Mouse (Mus musculus) lung, postnatal 4 days (tissue): ENCODE measurements around the gene Dydc2.
A peak's percentile ranks its signal among the peaks of the same experiment; 100 is the strongest.

Experiments used
- DNase-seq, 2 experiments: peaks; one replicate each; pipeline ENCODE4 v3.0.0; 2021

The Dydc2 gene

DNA sequence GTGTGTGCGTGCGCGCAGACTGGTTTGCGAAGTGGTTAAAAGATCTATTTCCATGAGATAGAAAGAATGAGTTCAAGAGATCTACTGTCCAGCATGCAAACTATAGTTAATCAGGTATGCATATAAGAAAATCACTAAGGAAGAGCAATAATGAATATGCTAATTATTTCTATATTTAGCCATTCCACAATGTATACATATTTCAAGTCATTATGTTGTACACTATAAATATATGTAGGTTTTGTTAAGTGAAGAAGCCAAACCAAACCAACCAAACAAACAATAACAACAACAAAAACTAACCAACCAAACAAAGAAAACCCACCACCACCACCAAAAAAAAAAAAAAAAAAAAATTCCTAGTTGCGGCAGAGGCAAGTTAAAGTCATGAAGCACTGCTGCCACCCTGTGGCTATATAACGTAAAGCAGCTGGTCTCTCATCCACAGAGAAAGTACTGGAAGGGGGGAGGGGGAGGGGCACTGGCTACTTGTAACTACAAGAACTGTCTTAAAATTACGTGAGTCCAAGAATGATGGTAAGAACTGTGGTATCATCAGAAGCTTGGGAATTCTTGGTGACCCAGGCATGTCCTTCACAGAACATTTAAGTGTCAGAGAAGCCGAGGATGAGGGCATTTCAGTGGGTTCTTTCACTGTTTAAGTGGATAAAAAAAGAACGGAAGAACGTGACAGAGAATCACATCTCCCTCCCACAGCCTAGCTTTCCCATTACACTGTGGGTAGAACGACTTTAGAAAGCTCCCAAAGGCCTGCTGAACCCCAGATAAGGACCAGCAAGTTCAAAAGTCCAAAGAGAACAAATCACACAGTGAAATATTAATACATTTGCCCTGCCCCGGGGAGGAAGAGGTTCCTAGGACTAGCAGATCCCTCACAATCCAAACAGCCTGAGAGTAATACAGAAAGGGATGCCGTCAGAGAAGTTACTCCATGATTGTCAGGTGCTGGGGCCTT, 35.6 kb downstream of the Dydc2 start:
- DNase-seq = peak; percentile 71 to 84

GRCm38 (mm10) chr14:41030989-41031513, 38.0 kb downstream of the Dydc2 start:
- no peak for DNase-seq

GRCm38 (mm10) chr14:41029303-41029702, 39.7 kb downstream of the Dydc2 start:
- DNase-seq = no peak

GRCm38 (mm10) chr14:41025594-41026284, 43.3 kb downstream of the Dydc2 start:
- no peak for DNase-seq

DNA sequence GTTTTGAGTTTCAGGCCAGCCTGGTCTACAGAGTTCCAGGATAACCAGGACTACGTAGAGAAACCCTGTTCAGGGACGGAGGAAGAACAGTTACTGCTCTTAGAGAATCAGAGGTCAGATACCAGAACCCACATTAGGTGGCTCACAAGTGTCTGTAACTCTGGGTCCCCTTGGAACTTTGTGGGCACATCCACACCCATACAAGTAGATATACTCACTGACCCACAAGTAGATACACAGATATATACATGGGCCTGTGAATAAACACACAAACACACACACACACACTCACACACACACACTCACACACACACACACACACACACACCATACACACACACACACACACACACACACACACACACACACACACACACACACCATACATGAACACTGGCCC, 43.9 kb downstream of the Dydc2 start:
- DNase-seq = no peak

GRCm38 (mm10) chr14:41021246-41021645, 47.8 kb downstream of the Dydc2 start:
- no peak for DNase-seq

DNA sequence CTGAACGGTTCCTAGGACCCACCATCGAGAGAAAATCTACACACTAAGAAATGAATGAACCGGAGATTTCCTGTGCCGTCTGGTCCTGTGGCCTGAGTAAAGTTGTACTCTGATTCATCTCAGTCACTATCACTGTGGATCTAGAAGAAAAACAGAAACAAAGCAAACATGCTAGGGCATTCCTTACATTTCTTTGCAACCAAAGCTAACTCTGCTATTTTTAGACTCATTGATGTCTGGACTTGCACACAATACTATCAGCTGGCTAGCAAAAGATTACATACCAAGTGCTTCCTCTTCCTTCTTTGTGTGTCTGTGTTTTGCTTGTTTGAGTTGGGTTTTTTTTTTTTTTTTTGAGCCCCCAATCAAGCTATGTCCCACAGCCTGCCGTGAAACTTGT, 51.5 kb downstream of the Dydc2 start:
- no peak for DNase-seq

DNA sequence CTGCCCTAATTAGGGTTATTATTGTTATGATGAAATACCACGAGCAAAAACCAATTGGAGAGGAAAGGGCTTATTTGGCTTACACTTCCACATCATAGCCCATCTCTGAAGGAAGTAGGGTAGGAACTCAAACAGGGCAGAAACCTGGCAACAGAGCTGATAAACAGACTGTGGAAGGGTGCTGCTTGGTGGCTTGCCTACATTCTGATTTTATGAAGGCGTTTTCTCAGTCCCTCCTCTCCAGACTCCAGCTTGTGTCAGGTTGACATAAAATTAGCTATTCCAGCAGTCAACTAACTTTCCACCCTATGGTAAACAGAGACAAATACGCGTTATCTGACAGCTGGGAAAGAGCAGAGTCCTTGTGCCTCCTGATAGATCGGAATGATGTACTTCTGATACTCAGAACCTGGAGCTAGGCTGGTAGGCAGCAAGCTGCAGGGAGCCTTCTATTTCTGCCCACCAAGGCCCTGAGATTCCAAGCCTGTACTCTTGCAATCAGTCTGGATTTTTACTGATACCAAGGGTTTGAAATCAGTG, 54.2 kb downstream of the Dydc2 start:
- DNase-seq = no peak

GRCm38 (mm10) chr14:41013630-41014613, 55.1 kb downstream of the Dydc2 start, which contains the start of gene Fam213a:
Gene Fam213a (minus strand): TSS chr14:41013788.
- DNase-seq = peak; percentile 91 to 92

DNA sequence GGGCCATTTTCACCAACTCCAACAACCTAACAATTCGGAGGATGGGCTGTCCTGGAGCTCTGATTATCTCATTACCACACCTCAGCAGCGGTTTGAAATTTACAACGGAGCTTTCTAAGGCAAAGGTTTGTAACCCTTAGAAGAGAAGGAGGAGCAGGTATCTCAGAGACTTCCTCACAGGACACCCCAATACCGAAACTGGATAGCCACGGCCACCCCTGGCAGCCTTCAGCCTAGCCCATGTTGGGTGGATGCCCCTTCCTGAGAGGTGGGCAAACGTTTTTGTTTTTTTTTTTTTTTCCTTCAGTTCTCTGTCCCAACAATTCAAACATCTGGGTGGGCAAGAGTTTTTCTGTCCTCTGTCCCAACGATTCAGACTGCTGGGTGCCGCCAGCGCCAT, 55.9 kb downstream of the Dydc2 start:
- DNase-seq = no peak

DNA sequence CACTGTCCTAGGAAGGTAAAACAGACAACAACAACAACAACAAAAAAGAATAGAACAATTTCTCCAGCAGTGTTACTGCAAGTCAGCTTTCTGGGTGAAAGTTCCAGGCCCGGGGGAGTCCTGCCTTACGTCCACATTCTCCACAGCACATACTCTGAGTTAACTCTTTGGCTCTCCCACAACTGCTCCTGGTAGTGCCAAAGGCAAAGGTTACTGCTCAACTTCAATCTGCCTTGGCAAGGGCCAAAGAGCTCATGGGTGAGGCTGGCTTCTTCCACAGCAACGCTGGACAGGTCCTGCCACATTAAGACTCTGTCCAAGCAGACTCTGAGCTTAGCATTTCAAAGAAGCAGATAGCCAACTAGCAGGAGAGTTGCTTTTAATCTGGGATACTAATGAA, 57.1 kb downstream of the Dydc2 start:
- DNase-seq = no peak

GRCm38 (mm10) chr14:41008138-41008537, 60.9 kb downstream of the Dydc2 start:
- peak; percentile 29 to 72 for DNase-seq

- DNase-seq = peak; percentile 30 to 64
Measured at GRCm38 (mm10) chr14:41007641-41008040, 61.4 kb downstream of the Dydc2 start.

- DNase-seq = no peak
Measured at GRCm38 (mm10) chr14:41006899-41007298, 62.1 kb downstream of the Dydc2 start.

- no peak for DNase-seq
Measured at GRCm38 (mm10) chr14:41006263-41006662, 62.7 kb downstream of the Dydc2 start.

DNA sequence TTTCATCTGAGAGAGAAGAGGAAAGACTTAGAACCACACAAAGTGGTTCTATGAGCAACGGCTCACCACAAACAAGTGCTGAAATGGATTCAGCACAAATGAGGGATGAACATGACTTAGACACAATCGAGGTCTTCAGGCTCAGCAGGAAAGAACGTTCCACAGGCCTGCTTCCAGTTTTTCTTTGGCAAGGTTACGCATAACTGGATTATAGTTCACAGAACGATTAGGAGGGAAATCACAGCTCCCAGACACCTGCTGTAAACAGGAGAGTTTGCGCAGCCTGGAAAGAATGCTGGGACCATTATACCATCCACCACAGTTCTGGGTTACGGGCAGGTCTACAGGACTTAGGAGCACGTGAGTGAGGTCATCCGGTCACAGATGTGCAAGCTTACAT, 63.3 kb downstream of the Dydc2 start:
- no peak for DNase-seq

DNA sequence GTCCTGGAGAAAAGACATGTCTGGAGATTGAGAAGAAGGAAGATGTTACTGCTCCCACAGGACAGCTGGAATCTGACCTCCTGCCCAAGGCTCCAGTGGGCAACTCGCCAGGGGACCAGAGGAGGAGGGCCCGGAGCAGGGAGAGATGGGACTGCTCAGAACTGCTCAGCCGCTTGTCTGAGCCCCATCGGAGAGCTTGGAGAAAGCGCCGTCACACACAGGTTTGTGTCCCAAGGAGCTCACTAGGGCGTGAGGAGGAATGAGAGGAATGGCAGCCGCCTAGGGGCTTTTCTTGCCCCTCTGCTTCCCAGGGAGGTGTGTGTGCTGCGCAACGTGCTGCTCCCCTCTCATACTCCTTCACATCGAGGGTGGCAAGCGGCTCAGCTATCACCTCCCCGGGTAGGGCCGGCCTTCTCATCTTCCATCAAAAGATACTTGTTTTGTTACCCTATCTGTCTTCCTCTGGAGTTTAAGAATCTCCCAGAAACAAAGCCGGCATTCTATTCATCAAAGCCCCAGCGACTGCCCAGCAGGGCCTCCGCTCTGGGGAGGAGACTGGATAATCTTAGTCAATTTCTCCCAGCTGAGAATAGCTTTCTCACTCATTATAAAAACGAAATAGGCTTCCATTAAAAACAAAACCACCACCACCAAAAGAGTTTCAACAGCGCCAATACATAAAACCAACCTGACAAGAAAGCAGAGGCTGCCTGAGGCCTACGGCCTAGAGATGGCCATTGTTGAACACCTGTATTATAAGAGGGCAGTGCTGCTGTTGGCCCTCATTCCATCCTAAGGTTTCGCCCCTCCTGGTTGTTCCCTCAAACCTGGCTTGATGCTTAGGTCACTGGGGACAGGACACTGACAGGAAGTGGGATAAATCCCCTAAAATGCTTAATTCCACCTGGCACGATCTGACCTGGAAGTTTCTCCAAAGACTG, 64.5 kb downstream of the Dydc2 start:
- peak; percentile 64 to 79 for DNase-seq

DNA sequence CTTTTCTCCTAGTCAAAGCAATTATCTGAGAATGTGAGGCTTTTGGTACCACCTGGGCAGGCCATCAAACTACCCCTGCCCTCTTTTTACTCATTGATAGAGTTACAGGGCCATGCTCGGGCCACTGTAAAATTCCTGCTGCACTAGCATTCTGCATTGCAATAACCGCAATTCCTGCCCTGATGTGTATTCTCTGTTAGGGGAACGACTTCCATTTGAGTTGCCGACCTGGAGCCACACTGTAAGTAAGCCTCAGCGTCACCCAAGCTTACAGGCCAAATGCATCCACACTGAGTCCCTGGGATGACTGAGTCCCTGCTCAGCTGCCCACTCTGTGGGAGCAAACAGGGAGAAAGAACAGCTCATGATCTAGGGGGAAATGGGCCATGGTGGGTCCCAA, 67.4 kb downstream of the Dydc2 start:
- no peak for DNase-seq

GRCm38 (mm10) chr14:41000801-41001200, 68.2 kb downstream of the Dydc2 start:
- no peak for DNase-seq

GRCm38 (mm10) chr14:40999904-41000645, 68.9 kb downstream of the Dydc2 start:
- DNase-seq = no peak
